ENCODE assay signal across 39 mouse cellular contexts in the genomic region with DNA sequence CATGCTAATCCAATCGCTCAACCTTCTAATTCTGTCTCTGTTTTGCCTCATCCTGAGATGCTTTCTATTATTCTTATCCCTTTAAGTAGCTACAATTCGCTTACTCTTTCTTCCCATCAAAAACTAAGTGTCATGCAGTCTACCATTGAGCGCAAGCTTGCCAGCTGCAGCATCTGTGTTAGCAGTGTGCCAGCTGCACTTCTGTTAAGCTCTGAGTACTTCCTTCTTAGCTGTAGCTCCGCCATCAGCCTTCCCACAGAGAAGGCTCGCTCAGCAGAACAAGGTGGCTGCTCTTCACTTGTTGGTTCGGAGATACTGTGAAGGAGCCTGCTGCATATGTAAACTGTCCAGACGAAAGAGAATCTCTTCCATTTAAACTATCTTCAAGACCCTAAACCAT. TPM values are rescaled to one million over a fixed set of nuclear protein-coding genes. Genes with fewer than 3 reads are reported as not detected.
DNase-seq lines count a peak whose midpoint lies in the region; ATAC-seq and TF ChIP-seq lines count a peak whose summit lies in the region.
"Had no signal": no experiment of that assay in that cellular context is flagged by ENCODE, and none has a peak within 500 bp of the region (broad histone marks: within the 10 kb centered on the region; RNA-seq: fewer than 3 reads in every experiment).

No protein-coding gene starts in this region.

- 80% methylated on average over 7 of the region's 7 CpGs for WGBS in forebrain, embryonic 14.5 days
- WGBS in forebrain, embryonic 11.5 days: 85% methylated on average over 7 of the region's 7 CpGs
- 73% methylated on average over 7 of the region's 7 CpGs for WGBS in hindbrain, postnatal 0 days
- 86% methylated on average over 7 of the region's 7 CpGs for WGBS in hindbrain, embryonic 11.5 days

- DNase-seq in forebrain, embryonic 14.5 days (ENCODE audit: low spot score): peak; percentile 30
- DNase-seq in forebrain, embryonic 11.5 days (ENCODE audit: low spot score): no peak
- peak; percentile 23 for DNase-seq in hindbrain, postnatal 0 days (ENCODE audit: low spot score)
- no peak for DNase-seq in hindbrain, embryonic 11.5 days (ENCODE audit: low spot score)
- DNase-seq in 3T3-L1 (ENCODE audit: low read depth, low spot score): peak; percentile 35
- no peak for DNase-seq in left cerebral cortex, adult 18-20 months (ENCODE audit: low spot score in 2 of 2)
- no peak for DNase-seq in spleen, postnatal 14 days (ENCODE audit: low spot score in 2 of 2)
- DNase-seq: adrenal gland, adult 8-10 months; cerebellum, adult 11 months; cerebellum, adult 9-10 months; cerebellum, postnatal 36 days; embryo, embryonic 11 days; gastrocnemius, postnatal 10 days; heart, postnatal 36 days; kidney, adult 18-20 months; kidney, postnatal 25 days; liver, embryonic 13.5 days; lung, adult 18-20 months; lung, postnatal 4 days; thymus, adult 18-20 months; thymus, postnatal 25 days had no signal

- no peaks in the 10 kb centered on the region for H3K36me3 ChIP-seq in forebrain, embryonic 14.5 days (ENCODE audit: control insufficient read depth, insufficient read depth, low read length)
- H3K36me3 ChIP-seq in forebrain, embryonic 11.5 days (ENCODE audit: control insufficient read depth, insufficient read depth, low read length): no peaks in the 10 kb centered on the region
- H3K36me3 ChIP-seq in hindbrain, postnatal 0 days (ENCODE audit: insufficient read depth, low read length): no peaks in the 10 kb centered on the region
- no peaks in the 10 kb centered on the region for H3K36me3 ChIP-seq in hindbrain, embryonic 11.5 days (ENCODE audit: control insufficient read depth, insufficient read depth, low read length)
- H3K36me3 ChIP-seq: embryonic facial prominence, embryonic 12.5 days; forebrain, embryonic 12.5 days; G1E; kidney, embryonic 15.5 days; limb, embryonic 10.5 days; limb, embryonic 15.5 days; liver, embryonic 13.5 days; midbrain, embryonic 15.5 days; neural tube, embryonic 12.5 days had no signal

- no peak overlapping the region for H3K4me2 ChIP-seq in forebrain, embryonic 14.5 days (ENCODE audit: low read length)
- no peak overlapping the region for H3K4me2 ChIP-seq in forebrain, embryonic 11.5 days (ENCODE audit: low read depth, low read length, severe bottlenecking)
- no peak overlapping the region for H3K4me2 ChIP-seq in hindbrain, postnatal 0 days (ENCODE audit: low read depth, low read length)
- H3K4me2 ChIP-seq in hindbrain, embryonic 11.5 days (replicated peaks; ENCODE audit: low read depth, low read length): no peak overlapping the region
- H3K4me2 ChIP-seq: embryonic facial prominence, embryonic 12.5 days; forebrain, embryonic 12.5 days; heart, embryonic 11.5 days; hindbrain, embryonic 14.5 days; kidney, embryonic 15.5 days; limb, embryonic 15.5 days; liver, embryonic 13.5 days; midbrain, embryonic 15.5 days; neural tube, embryonic 12.5 days had no signal

- no peaks in the 10 kb centered on the region for H3K4me1 ChIP-seq in forebrain, embryonic 14.5 days (ENCODE audit: control insufficient read depth, insufficient read depth, low read length)
- no peaks in the 10 kb centered on the region for H3K4me1 ChIP-seq in forebrain, embryonic 11.5 days (replicated peaks; ENCODE audit: control insufficient read depth, insufficient read depth, low read length)
- H3K4me1 ChIP-seq in hindbrain, postnatal 0 days (ENCODE audit: insufficient read depth, low read length): no peaks in the 10 kb centered on the region
- no peaks in the 10 kb centered on the region for H3K4me1 ChIP-seq in hindbrain, embryonic 11.5 days (replicated peaks; ENCODE audit: control insufficient read depth, insufficient read depth, low read length)
- H3K4me1 ChIP-seq: embryonic facial prominence, embryonic 12.5 days; forebrain, embryonic 12.5 days; kidney, embryonic 15.5 days; limb, embryonic 10.5 days; midbrain, embryonic 15.5 days; neural tube, embryonic 12.5 days had no signal

- TF ChIP-seq CTCF in hindbrain, postnatal 0 days (IDR thresholded peaks at IDR 0.05; ENCODE audit: low read depth): no peak

- ATAC-seq in forebrain, embryonic 14.5 days: no peak
- ATAC-seq in forebrain, embryonic 11.5 days (replicated peaks; ENCODE audit: low FRiP score): no peak
- no peak for ATAC-seq in hindbrain, postnatal 0 days
- no peak for ATAC-seq in hindbrain, embryonic 11.5 days (ENCODE audit: low FRiP score)
- ATAC-seq in hematopoietic stem cell, adult 5-6 weeks (replicated peaks in 1 of 2; ENCODE audit: insufficient read depth in 1 of 2, low FRiP score in 2 of 2, low TSS enrichment in 1 of 2, low read depth in 1 of 2, poor library complexity in 2 of 2, severe bottlenecking in 2 of 2): peak; percentile 78 to 80
- ATAC-seq: lung, postnatal 0 days; midbrain, embryonic 15.5 days had no signal

- H3K27me3 ChIP-seq in forebrain, embryonic 14.5 days (replicated peaks; ENCODE audit: control insufficient read depth, insufficient read depth, low read length): no peaks in the 10 kb centered on the region
- H3K27me3 ChIP-seq in forebrain, embryonic 11.5 days (ENCODE audit: control insufficient read depth, insufficient read depth, low read length): no peaks in the 10 kb centered on the region
- no peaks in the 10 kb centered on the region for H3K27me3 ChIP-seq in hindbrain, postnatal 0 days (ENCODE audit: insufficient read depth, low read length)
- H3K27me3 ChIP-seq in hindbrain, embryonic 11.5 days (ENCODE audit: control insufficient read depth, insufficient read depth, low read length): no peaks in the 10 kb centered on the region
- H3K27me3 ChIP-seq: embryonic facial prominence, embryonic 12.5 days; forebrain, embryonic 12.5 days; kidney, embryonic 15.5 days; limb, embryonic 15.5 days; liver, embryonic 13.5 days; midbrain, embryonic 15.5 days; neural tube, embryonic 12.5 days had no signal

- no peak overlapping the region for H3K4me3 ChIP-seq in forebrain, embryonic 14.5 days (ENCODE audit: low read depth, low read length)
- H3K4me3 ChIP-seq in forebrain, embryonic 11.5 days (ENCODE audit: low read depth, low read length): no peak overlapping the region
- H3K4me3 ChIP-seq in hindbrain, postnatal 0 days (ENCODE audit: low read length): no peak overlapping the region
- no peak overlapping the region for H3K4me3 ChIP-seq in hindbrain, embryonic 11.5 days (ENCODE audit: low read depth, low read length)
- H3K4me3 ChIP-seq: embryonic facial prominence, embryonic 12.5 days; forebrain, embryonic 12.5 days; kidney, embryonic 15.5 days; limb, embryonic 10.5 days; limb, embryonic 15.5 days; liver, embryonic 13.5 days; midbrain, embryonic 15.5 days; myocyte; neural tube, embryonic 12.5 days had no signal

- no peak overlapping the region for H3K27ac ChIP-seq in forebrain, embryonic 14.5 days (ENCODE audit: low read depth, low read length)
- H3K27ac ChIP-seq in forebrain, embryonic 11.5 days (ENCODE audit: low read depth, low read length): no peak overlapping the region
- no peak overlapping the region for H3K27ac ChIP-seq in hindbrain, postnatal 0 days
- H3K27ac ChIP-seq in hindbrain, embryonic 11.5 days (ENCODE audit: low read depth, low read length): no peak overlapping the region
- H3K27ac ChIP-seq: embryonic facial prominence, embryonic 12.5 days; forebrain, embryonic 12.5 days; hindbrain, embryonic 14.5 days; kidney, embryonic 15.5 days; limb, embryonic 10.5 days; liver, embryonic 13.5 days; midbrain, embryonic 15.5 days; neural tube, embryonic 12.5 days; stomach, postnatal 0 days had no signal

- no peak overlapping the region for H3K9ac ChIP-seq in forebrain, embryonic 14.5 days (ENCODE audit: low read length)
- H3K9ac ChIP-seq in forebrain, embryonic 11.5 days (ENCODE audit: low read length): no peak overlapping the region
- no peak overlapping the region for H3K9ac ChIP-seq in hindbrain, postnatal 0 days (replicated peaks; ENCODE audit: low read length)
- H3K9ac ChIP-seq in hindbrain, embryonic 11.5 days (ENCODE audit: low read depth, low read length): no peak overlapping the region
- H3K9ac ChIP-seq: embryonic facial prominence, embryonic 12.5 days; forebrain, embryonic 12.5 days; hindbrain, embryonic 14.5 days; kidney, embryonic 15.5 days; limb, embryonic 15.5 days; liver, embryonic 13.5 days; midbrain, embryonic 15.5 days; neural tube, embryonic 12.5 days had no signal

- H3K9me3 ChIP-seq in forebrain, embryonic 14.5 days (replicated peaks; ENCODE audit: control insufficient read depth, low read length): no peaks in the 10 kb centered on the region
- H3K9me3 ChIP-seq in forebrain, embryonic 11.5 days (ENCODE audit: control insufficient read depth, low read length): no peaks in the 10 kb centered on the region
- no peaks in the 10 kb centered on the region for H3K9me3 ChIP-seq in hindbrain, postnatal 0 days (ENCODE audit: low read length)
- H3K9me3 ChIP-seq in hindbrain, embryonic 11.5 days (ENCODE audit: control insufficient read depth, low read length): no peaks in the 10 kb centered on the region
- H3K9me3 ChIP-seq: embryonic facial prominence, embryonic 12.5 days; forebrain, embryonic 12.5 days; G1E; kidney, embryonic 15.5 days; limb, embryonic 10.5 days; limb, embryonic 15.5 days; liver, embryonic 13.5 days; midbrain, embryonic 15.5 days; neural tube, embryonic 12.5 days had no signal

RNA-seq across cellular contexts. Expression of gene Dhrs9, which starts 22.1 kb away (rescaled TPM):
- not detected in 2 replicates for polyA plus RNA-seq in forebrain, embryonic 14.5 days (2014; fragmentation: Nextera tagmentation; extraction: Ambion mirVana)
- polyA plus RNA-seq in forebrain, embryonic 11.5 days (2014; fragmentation: Nextera tagmentation; extraction: Ambion mirVana): not detected in 2 replicates
- total RNA-seq in hindbrain, postnatal 0 days (2014; rRNA removed): not detected in 2 replicates
- 0.04 TPM in 1 of 2 replicates, not detected in the other for polyA plus RNA-seq in hindbrain, postnatal 0 days (2015; fragmentation: Nextera tagmentation; extraction: Ambion mirVana)
- not detected in 2 replicates for polyA plus RNA-seq in hindbrain, embryonic 11.5 days (2014; fragmentation: Nextera tagmentation; extraction: Ambion mirVana)
- 1.4 and 2.3 TPM in 2 replicates for total RNA-seq in hematopoietic stem cell, adult 5-6 weeks (2017)
- under 1 TPM; 0.12 to 0.21 TPM for total RNA-seq in left cerebral cortex, adult 18-20 months (2021)
- total RNA-seq: layer of hippocampus, adult 18-20 months; layer of hippocampus, postnatal 25 days had no signal
- polyA plus RNA-seq: embryonic facial prominence, embryonic 12.5 days; forebrain, embryonic 12.5 days; G1E; heart, embryonic 11.5 days; hindbrain, embryonic 14.5 days; intestine, embryonic 14.5 days; kidney, embryonic 15.5 days; limb, embryonic 10.5 days; midbrain, embryonic 15.5 days; neural tube, embryonic 12.5 days had no signal

RNA-seq across cellular contexts. Expression of gene Abcb11, which starts 59.9 kb away (rescaled TPM):
- polyA plus RNA-seq in forebrain, embryonic 14.5 days (2014; fragmentation: Nextera tagmentation; extraction: Ambion mirVana): 0.04 TPM in 1 of 2 replicates, not detected in the other
- not detected in 2 replicates for polyA plus RNA-seq in forebrain, embryonic 11.5 days (2014; fragmentation: Nextera tagmentation; extraction: Ambion mirVana)
- not detected in 2 replicates for total RNA-seq in hindbrain, postnatal 0 days (2014; rRNA removed)
- 0.10 TPM in 1 of 2 replicates, not detected in the other for polyA plus RNA-seq in hindbrain, postnatal 0 days (2015; fragmentation: Nextera tagmentation; extraction: Ambion mirVana)
- 0.06 TPM in 1 of 2 replicates, not detected in the other for polyA plus RNA-seq in hindbrain, embryonic 11.5 days (2014; fragmentation: Nextera tagmentation; extraction: Ambion mirVana)
- total RNA-seq in hematopoietic stem cell, adult 5-6 weeks (2017): not detected in 2 replicates
- total RNA-seq in left cerebral cortex, adult 18-20 months (2021): not detected
- total RNA-seq: heart, postnatal 36 days; layer of hippocampus, adult 18-20 months had no signal
- polyA plus RNA-seq: embryonic facial prominence, embryonic 12.5 days; forebrain, embryonic 12.5 days; G1E; gonadal fat pad, adult 2 months; heart, embryonic 11.5 days; intestine, embryonic 14.5 days; limb, embryonic 10.5 days; limb, embryonic 15.5 days; midbrain, embryonic 15.5 days; myocyte; neural tube, embryonic 12.5 days had no signal

Comparison
In these comparisons a context has a peak if more than half of its experiments do, and no peak if none do; other contexts are left out.
1. DNase-seq: peak in forebrain, embryonic 14.5 days (single experiment), hindbrain, postnatal 0 days (single experiment) and 3T3-L1 (single experiment); none in forebrain, embryonic 11.5 days (single experiment), hindbrain, embryonic 11.5 days (single experiment), left cerebral cortex, adult 18-20 months (0 of 2) and spleen, postnatal 14 days (0 of 2).
2. ATAC-seq: peak in hematopoietic stem cell, adult 5-6 weeks (2 of 2); none in forebrain, embryonic 14.5 days (single experiment), forebrain, embryonic 11.5 days (single experiment), hindbrain, postnatal 0 days (single experiment) and hindbrain, embryonic 11.5 days (single experiment).